Mouse (Mus musculus) T-helper 1 cell (primary cell): ENCODE data around the gene Zfp84.

ENCODE experiments used
- in situ Hi-C: fragments of 300-600 bp; cut with MboI, MseI; formaldehyde crosslinking; loops from one replicate; pipeline ENCODE4 v1.15.1; 2025; ENCODE audit warnings: high pct_unique_total_duplicates

The Zfp84 gene

DNA sequence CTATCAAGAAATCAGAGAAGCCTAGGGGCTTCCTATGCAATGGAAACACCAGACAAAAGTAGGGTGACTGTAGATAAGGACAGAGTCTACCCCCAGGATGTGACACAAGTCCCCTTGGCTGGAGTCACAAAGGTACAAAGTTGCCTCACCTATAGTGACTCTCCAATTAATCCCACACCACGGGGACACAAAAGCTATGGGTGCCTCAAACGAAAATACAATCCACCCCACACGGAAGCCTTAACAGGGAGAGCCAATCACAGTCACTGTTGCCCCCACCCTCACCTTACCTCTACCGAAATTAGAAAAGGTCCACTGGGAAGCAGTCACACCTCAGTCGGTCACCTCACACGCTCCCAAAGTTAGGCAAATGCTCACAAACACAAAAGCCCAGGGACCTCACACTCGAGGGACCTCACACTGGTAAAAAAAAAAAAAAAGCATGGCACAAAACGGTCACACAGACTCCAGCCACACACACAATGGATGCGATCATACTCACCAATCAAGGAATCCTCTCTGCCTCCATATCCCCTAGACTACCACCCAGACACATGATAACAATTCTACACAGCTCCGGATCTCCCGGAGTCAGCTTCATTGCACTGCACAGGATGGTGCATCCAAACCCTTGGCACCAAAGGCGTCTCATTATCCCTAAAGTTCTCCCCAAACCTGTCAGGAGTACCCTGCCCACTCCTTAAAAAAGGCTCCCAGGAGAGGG, 46.9 kb downstream of the Zfp84 start:
- in situ Hi-C loops: loop anchor here (5.0 kb wide), 2 partner anchors 42 to 48 kb away; partner anchors contain the start of genes Zfp420 and Zfp84

- in situ Hi-C loops: loop anchor here (5.0 kb wide), 2 partner anchors 41 to 49 kb away; partner anchors contain the start of genes Zfp420 and Zfp84
Measured at GRCm38 (mm10) chr7:29815910-29816429, 47.6 kb downstream of the Zfp84 start, which contains the start of gene Zfp790. TSS of gene Zfp790 (plus strand) at chr7:29816114.

- in situ Hi-C loops: loop anchor here (5.0 kb wide), 2 partner anchors 39 to 51 kb away; partner anchors contain the start of genes Zfp420 and Zfp84
Measured at GRCm38 (mm10) chr7:29818619-29819254, 50.4 kb downstream of the Zfp84 start.

- in situ Hi-C loops: no loop called here
Measured at GRCm38 (mm10) chr7:29828001-29828400, 59.6 kb downstream of the Zfp84 start.
